In genomic region chr8:84711933-84712758, GRCm38 (mm10) we compare ENCODE assay signal across 7 mouse cellular contexts. TPM values are rescaled to one million over a fixed set of nuclear protein-coding genes. Genes with fewer than 3 reads are reported as not detected.
DNase-seq lines count a peak whose midpoint lies in the region; ATAC-seq and TF ChIP-seq lines count a peak whose summit lies in the region.

No protein-coding gene starts in this region.

- ATAC-seq in forebrain, embryonic 13.5 days: peak; percentile 85
- peak; percentile 86 for ATAC-seq in hindbrain, embryonic 11.5 days (ENCODE audit: low FRiP score)
- peak; percentile 48 for ATAC-seq in stomach, postnatal 0 days (ENCODE audit: low FRiP score, low TSS enrichment)

- TF ChIP-seq CTCF in testis, adult 2 months (IDR thresholded peaks at IDR 0.05; ENCODE audit: control insufficient read depth, insufficient read depth, insufficient replicate concordance, low read depth, low read length): no peak
- TF ChIP-seq CTCF in stomach, postnatal 0 days (IDR thresholded peaks at IDR 0.05; ENCODE audit: low read depth): peak; percentile 55; the same call in 1 of the 2 replicates

- 4% methylated on average over 10 of the region's 11 CpGs for WGBS in forebrain, embryonic 13.5 days
- WGBS in hindbrain, embryonic 11.5 days: 20% methylated on average over 10 of the region's 11 CpGs
- WGBS in stomach, postnatal 0 days: 13% methylated on average over 9 of the region's 11 CpGs

- peaks cover 17% of the 10 kb centered on the region for H3K4me1 ChIP-seq in testis, adult 2 months (ENCODE audit: control insufficient read depth, insufficient read depth, low read length)
- H3K4me1 ChIP-seq in forebrain, embryonic 13.5 days: peaks cover 93% of the 10 kb centered on the region
- H3K4me1 ChIP-seq in hindbrain, embryonic 11.5 days (replicated peaks; ENCODE audit: control insufficient read depth, insufficient read depth, low read length): peaks cover 39% of the 10 kb centered on the region
- peaks cover 11% of the 10 kb centered on the region for H3K4me1 ChIP-seq in stomach, postnatal 0 days (replicated peaks; ENCODE audit: control insufficient read depth, insufficient read depth)

- no peaks in the 10 kb centered on the region for H3K27me3 ChIP-seq in testis, adult 2 months (ENCODE audit: control insufficient read depth, insufficient read depth, low read length)
- H3K27me3 ChIP-seq in forebrain, embryonic 13.5 days: peaks cover 27% of the 10 kb centered on the region
- peaks cover 69% of the 10 kb centered on the region for H3K27me3 ChIP-seq in hindbrain, embryonic 11.5 days (ENCODE audit: control insufficient read depth, insufficient read depth, low read length)
- H3K27me3 ChIP-seq in stomach, postnatal 0 days (ENCODE audit: control insufficient read depth, insufficient read depth, low read length): no peaks in the 10 kb centered on the region

- peak overlapping the region; percentile 10 for H3K4me2 ChIP-seq in forebrain, embryonic 13.5 days
- H3K4me2 ChIP-seq in hindbrain, embryonic 11.5 days (replicated peaks; ENCODE audit: low read depth, low read length): no peak overlapping the region
- H3K4me2 ChIP-seq in stomach, postnatal 0 days (replicated peaks; ENCODE audit: low read depth): no peak overlapping the region

- peak overlapping the region; percentile 54; the same call in 1 of the 2 replicates for H3K9ac ChIP-seq in forebrain, embryonic 13.5 days
- H3K9ac ChIP-seq in hindbrain, embryonic 11.5 days (ENCODE audit: low read depth, low read length): peak overlapping the region; percentile 40
- peak overlapping the region; percentile 18; the same call in 1 of the 2 replicates for H3K9ac ChIP-seq in stomach, postnatal 0 days (ENCODE audit: low read length)

- no peaks in the 10 kb centered on the region for H3K9me3 ChIP-seq in forebrain, embryonic 13.5 days (replicated peaks)
- no peaks in the 10 kb centered on the region for H3K9me3 ChIP-seq in hindbrain, embryonic 11.5 days (ENCODE audit: control insufficient read depth, low read length)
- H3K9me3 ChIP-seq in stomach, postnatal 0 days (ENCODE audit: control insufficient read depth, low read length): no peaks in the 10 kb centered on the region

- DNase-seq in testis, postnatal 10 days (ENCODE audit: low spot score): no peak
- DNase-seq in hindbrain, embryonic 11.5 days (ENCODE audit: low spot score): peak; percentile 88
- DNase-seq in lung, postnatal 10 days: peak; percentile 90
- peak; percentile 63 for DNase-seq in stomach, postnatal 0 days (ENCODE audit: low spot score)
- DNase-seq in B cell, adult 2 months: no peak

- no peaks in the 10 kb centered on the region for H3K36me3 ChIP-seq in testis, adult 2 months (ENCODE audit: control insufficient read depth, insufficient read depth, low read length)
- H3K36me3 ChIP-seq in forebrain, embryonic 13.5 days (ENCODE audit: poor library complexity, severe bottlenecking): peaks cover 30% of the 10 kb centered on the region
- no peaks in the 10 kb centered on the region for H3K36me3 ChIP-seq in hindbrain, embryonic 11.5 days (ENCODE audit: control insufficient read depth, insufficient read depth, low read length)
- H3K36me3 ChIP-seq in stomach, postnatal 0 days (ENCODE audit: control insufficient read depth, insufficient read depth, low read length): peaks cover 11% of the 10 kb centered on the region

- no peak overlapping the region for H3K4me3 ChIP-seq in testis, adult 2 months (ENCODE audit: control insufficient read depth, low read depth, low read length)
- no peak overlapping the region for H3K4me3 ChIP-seq in forebrain, embryonic 13.5 days
- H3K4me3 ChIP-seq in hindbrain, embryonic 11.5 days (ENCODE audit: low read depth, low read length): no peak overlapping the region
- no peak overlapping the region for H3K4me3 ChIP-seq in stomach, postnatal 0 days (ENCODE audit: low read depth, low read length)

- no peak for TF ChIP-seq POLR2A in testis, adult 2 months (IDR thresholded peaks at IDR 0.05; ENCODE audit: control insufficient read depth, low read depth, low read length)

- H3K27ac ChIP-seq in testis, adult 2 months (ENCODE audit: control insufficient read depth, insufficient read depth, low read depth, low read length): peak overlapping the region; percentile 68
- peak overlapping the region; percentile 98 for H3K27ac ChIP-seq in forebrain, embryonic 13.5 days
- peak overlapping the region; percentile 89 for H3K27ac ChIP-seq in hindbrain, embryonic 11.5 days (ENCODE audit: low read depth, low read length)
- H3K27ac ChIP-seq in stomach, postnatal 0 days (replicated peaks): peak overlapping the region; percentile 87

- no peak for TF ChIP-seq EP300 in stomach, postnatal 0 days (optimal IDR thresholded peaks at IDR 0.05)

RNA-seq across cellular contexts. Expression of gene G430095P16Rik, which starts 10.7 kb away (rescaled TPM):
- polyA plus RNA-seq in testis, adult 2 months (2012; rRNA removed): 0.32 TPM in 2 replicates
- 3.7 and 3.8 TPM in 2 replicates for polyA plus RNA-seq in forebrain, embryonic 13.5 days (2015; fragmentation: Nextera tagmentation; extraction: Ambion mirVana)
- polyA plus RNA-seq in hindbrain, embryonic 11.5 days (2014; fragmentation: Nextera tagmentation; extraction: Ambion mirVana): 2.3 and 2.9 TPM in 2 replicates
- polyA plus RNA-seq in stomach, postnatal 0 days (2015; fragmentation: Nextera tagmentation; extraction: Ambion mirVana): 1.7 and 2.0 TPM in 2 replicates

RNA-seq across cellular contexts. Expression of gene Lyl1, which starts 10.9 kb away (rescaled TPM):
- 0.93 and 1.2 TPM in 2 replicates for polyA plus RNA-seq in testis, adult 2 months (2012; rRNA removed)
- 1.9 and 2.1 TPM in 2 replicates for polyA plus RNA-seq in forebrain, embryonic 13.5 days (2015; fragmentation: Nextera tagmentation; extraction: Ambion mirVana)
- polyA plus RNA-seq in hindbrain, embryonic 11.5 days (2014; fragmentation: Nextera tagmentation; extraction: Ambion mirVana): 5.3 and 5.4 TPM in 2 replicates
- 4.0 and 4.3 TPM in 2 replicates for polyA plus RNA-seq in stomach, postnatal 0 days (2015; fragmentation: Nextera tagmentation; extraction: Ambion mirVana)

RNA-seq across cellular contexts. Expression of gene Nacc1, which starts 24.5 kb away (rescaled TPM):
- 27.5 and 28.2 TPM in 2 replicates for polyA plus RNA-seq in testis, adult 2 months (2012; rRNA removed)
- polyA plus RNA-seq in forebrain, embryonic 13.5 days (2015; fragmentation: Nextera tagmentation; extraction: Ambion mirVana): 16.1 and 18.6 TPM in 2 replicates
- 19.7 and 20.5 TPM in 2 replicates for polyA plus RNA-seq in hindbrain, embryonic 11.5 days (2014; fragmentation: Nextera tagmentation; extraction: Ambion mirVana)
- polyA plus RNA-seq in stomach, postnatal 0 days (2015; fragmentation: Nextera tagmentation; extraction: Ambion mirVana): 6.8 and 8.3 TPM in 2 replicates

RNA-seq across cellular contexts. Expression of gene Trmt1, which starts 26.0 kb away (rescaled TPM):
- polyA plus RNA-seq in testis, adult 2 months (2012; rRNA removed): 131 and 161 TPM in 2 replicates
- 53.5 and 59.1 TPM in 2 replicates for polyA plus RNA-seq in forebrain, embryonic 13.5 days (2015; fragmentation: Nextera tagmentation; extraction: Ambion mirVana)
- 47.9 and 51.1 TPM in 2 replicates for polyA plus RNA-seq in hindbrain, embryonic 11.5 days (2014; fragmentation: Nextera tagmentation; extraction: Ambion mirVana)
- polyA plus RNA-seq in stomach, postnatal 0 days (2015; fragmentation: Nextera tagmentation; extraction: Ambion mirVana): 45.1 and 49.9 TPM in 2 replicates

RNA-seq across cellular contexts. Expression of gene Ier2, which starts 49.5 kb away (rescaled TPM):
- 2.1 and 2.3 TPM in 2 replicates for polyA plus RNA-seq in testis, adult 2 months (2012; rRNA removed)
- polyA plus RNA-seq in forebrain, embryonic 13.5 days (2015; fragmentation: Nextera tagmentation; extraction: Ambion mirVana): 35.2 and 35.4 TPM in 2 replicates
- polyA plus RNA-seq in hindbrain, embryonic 11.5 days (2014; fragmentation: Nextera tagmentation; extraction: Ambion mirVana): 60.5 and 61.5 TPM in 2 replicates
- polyA plus RNA-seq in stomach, postnatal 0 days (2015; fragmentation: Nextera tagmentation; extraction: Ambion mirVana): 82.8 and 86.6 TPM in 2 replicates

Comparison
In these comparisons a context has a peak if more than half of its experiments do, and no peak if none do; other contexts are left out.
1. DNase-seq: peak in hindbrain, embryonic 11.5 days (single experiment), lung, postnatal 10 days (single experiment) and stomach, postnatal 0 days (single experiment); none in testis, postnatal 10 days (single experiment) and B cell, adult 2 months (0 of 2).
2. Peak in every context shown above with its lines, with median percentiles within 50 percentile points of each other: H3K27ac ChIP-seq, ATAC-seq and H3K9ac ChIP-seq.